19 mouse cellular contexts compared by ENCODE assay signal in genomic region chr6:61258847-61259634, GRCm38 (mm10).
DNase-seq lines count a peak whose midpoint lies in the region; ATAC-seq and TF ChIP-seq lines count a peak whose summit lies in the region.
"Had no signal": no experiment of that assay in that cellular context is flagged by ENCODE, and none has a peak within 500 bp of the region (broad histone marks: within the 10 kb centered on the region; RNA-seq: fewer than 3 reads in every experiment).

No protein-coding gene starts in this region.

- no peak overlapping the region for H3K9ac ChIP-seq in neural tube, embryonic 12.5 days
- H3K9ac ChIP-seq in hindbrain, embryonic 14.5 days = no peak overlapping the region
- no peak overlapping the region for H3K9ac ChIP-seq in hindbrain, postnatal 0 days (replicated peaks; ENCODE audit: low read length)
- H3K9ac ChIP-seq: embryonic facial prominence, embryonic 12.5 days; forebrain, embryonic 12.5 days had no signal

- no peaks in the 10 kb centered on the region for H3K27me3 ChIP-seq in neural tube, embryonic 12.5 days (replicated peaks)
- no peaks in the 10 kb centered on the region for H3K27me3 ChIP-seq in hindbrain, embryonic 14.5 days (ENCODE audit: control insufficient read depth, insufficient read depth, low read length)
- H3K27me3 ChIP-seq in hindbrain, postnatal 0 days (ENCODE audit: insufficient read depth, low read length) = no peaks in the 10 kb centered on the region
- H3K27me3 ChIP-seq: embryonic facial prominence, embryonic 12.5 days; forebrain, embryonic 12.5 days had no signal

- H3K4me3 ChIP-seq in neural tube, embryonic 12.5 days = no peak overlapping the region
- no peak overlapping the region for H3K4me3 ChIP-seq in hindbrain, embryonic 14.5 days (replicated peaks; ENCODE audit: low read length)
- H3K4me3 ChIP-seq in hindbrain, postnatal 0 days (ENCODE audit: low read length) = no peak overlapping the region
- H3K4me3 ChIP-seq: embryonic facial prominence, embryonic 12.5 days; forebrain, embryonic 12.5 days; heart, embryonic 10.5 days had no signal

- H3K9me3 ChIP-seq in neural tube, embryonic 12.5 days = no peaks in the 10 kb centered on the region
- H3K9me3 ChIP-seq in hindbrain, embryonic 14.5 days (ENCODE audit: control insufficient read depth, low read length) = no peaks in the 10 kb centered on the region
- no peaks in the 10 kb centered on the region for H3K9me3 ChIP-seq in hindbrain, postnatal 0 days (ENCODE audit: low read length)
- H3K9me3 ChIP-seq: embryonic facial prominence, embryonic 12.5 days; forebrain, embryonic 12.5 days; heart, embryonic 10.5 days had no signal

- H3K4me2 ChIP-seq in neural tube, embryonic 12.5 days (replicated peaks) = no peak overlapping the region
- peak overlapping the region; percentile 17 for H3K4me2 ChIP-seq in hindbrain, embryonic 14.5 days (replicated peaks)
- H3K4me2 ChIP-seq in hindbrain, postnatal 0 days (ENCODE audit: low read depth, low read length) = no peak overlapping the region
- H3K4me2 ChIP-seq: embryonic facial prominence, embryonic 12.5 days; forebrain, embryonic 12.5 days had no signal

- DNase-seq in neural tube, embryonic 10.5 days (ENCODE audit: extremely low spot score, low spot score) = no peak
- peak; percentile 28 for DNase-seq in hindbrain, embryonic 14.5 days (ENCODE audit: low spot score)
- DNase-seq in hindbrain, postnatal 0 days (ENCODE audit: low spot score) = peak; percentile 23
- no peak for DNase-seq in spleen, postnatal 10 days (ENCODE audit: low spot score in 2 of 2)
- no peak for DNase-seq in embryo, embryonic 10.5 days (ENCODE audit: low spot score)
- DNase-seq: adrenal gland, adult 2 months; adrenal gland, postnatal 25 days; cerebellum, adult 18-20 months; cerebellum, adult 9-11 months; gastrocnemius, postnatal 10 days; heart, adult 18-20 months; heart, postnatal 10 days; heart, postnatal 4 days had no signal

- 68% methylated on average over 10 of the region's 10 CpGs for WGBS in neural tube, embryonic 12.5 days
- 59% methylated on average over 10 of the region's 10 CpGs for WGBS in hindbrain, embryonic 14.5 days
- WGBS in hindbrain, postnatal 0 days = 62% methylated on average over 10 of the region's 10 CpGs

- H3K27ac ChIP-seq in neural tube, embryonic 12.5 days = no peak overlapping the region
- peak overlapping the region; percentile 60 for H3K27ac ChIP-seq in hindbrain, embryonic 14.5 days
- H3K27ac ChIP-seq in hindbrain, postnatal 0 days = no peak overlapping the region
- H3K27ac ChIP-seq: embryonic facial prominence, embryonic 12.5 days; forebrain, embryonic 12.5 days; heart, embryonic 10.5 days had no signal

- 0 out of 2 replicates have a peak, but pooled peaks have one; percentile 9 for ATAC-seq in neural tube, embryonic 12.5 days (ENCODE audit: low FRiP score, low read depth)
- peak; percentile 53; the same call in 1 of the 2 replicates for ATAC-seq in hindbrain, embryonic 14.5 days (ENCODE audit: low FRiP score)
- ATAC-seq in hindbrain, postnatal 0 days = peak; percentile 40; the same call in 1 of the 2 replicates
- ATAC-seq: forebrain, embryonic 16.5 days; inflammation-experienced regulatory T-cells, adult 6 months had no signal

- H3K36me3 ChIP-seq in neural tube, embryonic 12.5 days = no peaks in the 10 kb centered on the region
- no peaks in the 10 kb centered on the region for H3K36me3 ChIP-seq in hindbrain, embryonic 14.5 days (replicated peaks; ENCODE audit: control insufficient read depth, insufficient read depth)
- H3K36me3 ChIP-seq in hindbrain, postnatal 0 days (ENCODE audit: insufficient read depth, low read length) = no peaks in the 10 kb centered on the region
- H3K36me3 ChIP-seq: embryonic facial prominence, embryonic 12.5 days; forebrain, embryonic 12.5 days; heart, embryonic 10.5 days had no signal

- TF ChIP-seq CTCF in hindbrain, postnatal 0 days (IDR thresholded peaks at IDR 0.05; ENCODE audit: low read depth) = no peak

- H3K4me1 ChIP-seq in neural tube, embryonic 12.5 days = no peaks in the 10 kb centered on the region
- peaks cover 4% of the 10 kb centered on the region; the same call in 1 of the 2 replicates for H3K4me1 ChIP-seq in hindbrain, embryonic 14.5 days (replicated peaks; ENCODE audit: control insufficient read depth, insufficient read depth, low read length)
- no peaks in the 10 kb centered on the region for H3K4me1 ChIP-seq in hindbrain, postnatal 0 days (ENCODE audit: insufficient read depth, low read length)
- H3K4me1 ChIP-seq: embryonic facial prominence, embryonic 12.5 days had no signal

Comparison
In these comparisons a context has a peak if more than half of its experiments do, and no peak if none do; other contexts are left out.
1. DNase-seq: peak in hindbrain, embryonic 14.5 days (single experiment) and hindbrain, postnatal 0 days (single experiment); none in neural tube, embryonic 10.5 days (single experiment), spleen, postnatal 10 days (0 of 2) and embryo, embryonic 10.5 days (single experiment).
2. Peak in every context shown above with its lines, with median percentiles within 50 percentile points of each other: ATAC-seq.